Mouse (Mus musculus): ENCODE data around the gene Ip6k3. TPM values are rescaled to one million over a fixed set of nuclear protein-coding genes. Genes with fewer than 3 reads are reported as not detected.

The Ip6k3 gene
- polyA plus RNA-seq, 1 experiment = not detected

DNA sequence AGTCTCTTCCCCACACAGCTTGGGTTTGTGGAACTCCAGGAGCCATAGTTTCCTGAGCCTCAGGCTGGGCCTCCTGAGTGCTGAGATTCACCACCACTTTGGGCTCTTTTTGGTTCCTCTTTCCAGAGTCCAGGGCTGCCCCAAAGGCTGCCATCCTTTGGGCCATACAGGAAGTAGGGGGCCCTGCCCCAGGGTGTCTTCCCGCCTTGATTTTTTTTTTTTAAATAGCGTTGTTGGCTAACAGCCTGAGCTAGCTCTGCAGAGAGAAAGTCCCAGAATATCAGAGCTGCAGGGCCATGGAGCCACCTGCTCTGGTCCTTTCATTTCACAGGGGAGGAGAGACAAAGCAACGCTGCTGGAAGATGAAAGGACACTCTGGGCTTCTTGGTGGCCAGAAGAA lies 6.1 kb upstream of the Ip6k3 start:
- no peak for TF ChIP-seq POLR2A (IDR thresholded peaks at IDR 0.05; ENCODE audit: low read depth, low read length)
- no peak for TF ChIP-seq CTCF (IDR thresholded peaks at IDR 0.05; ENCODE audit: borderline replicate concordance, insufficient read depth, low read length)
- no peaks in the 10 kb centered on the region for H3K4me1 ChIP-seq (ENCODE audit: control insufficient read depth, insufficient read depth, low read length)
- H3K27ac ChIP-seq (ENCODE audit: insufficient read depth, low read length) = no peak overlapping the region
- H3K4me3 ChIP-seq (ENCODE audit: insufficient read depth, low read length) = no peak overlapping the region

DNA sequence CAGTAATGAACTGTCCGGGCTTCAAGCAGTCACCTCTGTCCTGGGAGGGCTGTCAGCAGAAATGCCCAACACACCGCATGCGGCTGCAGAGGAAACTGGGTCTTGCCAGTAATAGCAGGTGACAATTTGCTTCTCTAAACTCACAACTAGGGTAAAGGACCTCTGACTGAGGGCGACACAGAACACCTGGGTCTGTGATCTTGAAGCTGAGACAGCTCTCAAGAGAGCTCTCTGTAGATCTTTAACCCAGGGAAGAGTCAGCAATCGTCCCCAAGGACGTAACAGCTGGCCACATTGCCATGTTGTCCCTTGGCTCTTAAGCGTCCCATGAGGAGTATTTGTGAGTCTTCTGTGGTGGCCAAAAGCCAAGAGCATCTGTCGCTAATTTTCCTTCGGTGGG lies 4.9 kb upstream of the Ip6k3 start:
- Histone ChIP-seq H3K4me1 (ENCODE audit: control insufficient read depth, insufficient read depth, low read length) (no peaks in the 10 kb centered on the region), H3K4me3 (ENCODE audit: insufficient read depth, low read length) (no peak overlapping the region), H3K27ac (ENCODE audit: insufficient read depth, low read length) (no peak overlapping the region)
- no peak for TF ChIP-seq CTCF (IDR thresholded peaks at IDR 0.05; ENCODE audit: borderline replicate concordance, insufficient read depth, low read length)
- TF ChIP-seq POLR2A (IDR thresholded peaks at IDR 0.05; ENCODE audit: low read depth, low read length) = no peak

- H3K4me3 ChIP-seq (ENCODE audit: insufficient read depth, low read length) = no peak overlapping the region
- TF ChIP-seq POLR2A (IDR thresholded peaks at IDR 0.05; ENCODE audit: low read depth, low read length) = no peak
- TF ChIP-seq CTCF (IDR thresholded peaks at IDR 0.05; ENCODE audit: borderline replicate concordance, insufficient read depth, low read length) = no peak
- H3K4me1 ChIP-seq (ENCODE audit: control insufficient read depth, insufficient read depth, low read length) = no peaks in the 10 kb centered on the region
- H3K27ac ChIP-seq (ENCODE audit: insufficient read depth, low read length) = no peak overlapping the region
Measured at GRCm38 (mm10) chr17:27171121-27171520, 3.5 kb upstream of the Ip6k3 start.

- no peaks in the 10 kb centered on the region for H3K4me1 ChIP-seq (ENCODE audit: control insufficient read depth, insufficient read depth, low read length)
Measured at GRCm38 (mm10) chr17:27169952-27170695, 2.5 kb upstream of the Ip6k3 start.

GRCm38 (mm10) chr17:27168569-27168968 lies 974 bp upstream of the Ip6k3 start:
- no peak for TF ChIP-seq CTCF (IDR thresholded peaks at IDR 0.05; ENCODE audit: borderline replicate concordance, insufficient read depth, low read length)
- TF ChIP-seq POLR2A (IDR thresholded peaks at IDR 0.05; ENCODE audit: low read depth, low read length) = no peak
- no peaks in the 10 kb centered on the region for H3K4me1 ChIP-seq (ENCODE audit: control insufficient read depth, insufficient read depth, low read length)
- no peak overlapping the region for H3K4me3 ChIP-seq (ENCODE audit: insufficient read depth, low read length)
- H3K27ac ChIP-seq (ENCODE audit: insufficient read depth, low read length) = no peak overlapping the region

More at GRCm38 (mm10) chr17:27169952-27170695, 2.5 kb upstream of the Ip6k3 start:
- no peak for TF ChIP-seq POLR2A (IDR thresholded peaks at IDR 0.05; ENCODE audit: low read depth, low read length)
- TF ChIP-seq CTCF (IDR thresholded peaks at IDR 0.05; ENCODE audit: borderline replicate concordance, insufficient read depth, low read length) = no peak
- Histone ChIP-seq H3K27ac (ENCODE audit: insufficient read depth, low read length) (no peak overlapping the region), H3K4me3 (ENCODE audit: insufficient read depth, low read length) (no peak overlapping the region)

GRCm38 (mm10) chr17:27166901-27167300 lies 694 bp downstream of the Ip6k3 start:
- TF ChIP-seq POLR2A (IDR thresholded peaks at IDR 0.05; ENCODE audit: low read depth, low read length) = no peak
- no peak for TF ChIP-seq CTCF (IDR thresholded peaks at IDR 0.05; ENCODE audit: borderline replicate concordance, insufficient read depth, low read length)
- Histone ChIP-seq H3K27ac (ENCODE audit: insufficient read depth, low read length) (no peak overlapping the region), H3K4me3 (ENCODE audit: insufficient read depth, low read length) (no peak overlapping the region), H3K4me1 (ENCODE audit: control insufficient read depth, insufficient read depth, low read length) (no peaks in the 10 kb centered on the region)

- Histone ChIP-seq H3K4me1 (ENCODE audit: control insufficient read depth, insufficient read depth, low read length) (no peaks in the 10 kb centered on the region), H3K27ac (ENCODE audit: insufficient read depth, low read length) (no peak overlapping the region), H3K4me3 (ENCODE audit: insufficient read depth, low read length) (no peak overlapping the region)
- TF ChIP-seq POLR2A (IDR thresholded peaks at IDR 0.05; ENCODE audit: low read depth, low read length) (no peak), CTCF (IDR thresholded peaks at IDR 0.05; ENCODE audit: borderline replicate concordance, insufficient read depth, low read length) (peak; percentile 59; the same call in 1 of the 2 replicates)
Measured at GRCm38 (mm10) chr17:27165054-27165773, 2.4 kb downstream of the Ip6k3 start.

- Histone ChIP-seq H3K27ac (ENCODE audit: insufficient read depth, low read length) (no peak overlapping the region), H3K4me1 (ENCODE audit: control insufficient read depth, insufficient read depth, low read length) (no peaks in the 10 kb centered on the region), H3K4me3 (ENCODE audit: insufficient read depth, low read length) (no peak overlapping the region)
- no peak for TF ChIP-seq CTCF (IDR thresholded peaks at IDR 0.05; ENCODE audit: borderline replicate concordance, insufficient read depth, low read length)
- no peak for TF ChIP-seq POLR2A (IDR thresholded peaks at IDR 0.05; ENCODE audit: low read depth, low read length)
Measured at GRCm38 (mm10) chr17:27160905-27161304, 6.7 kb downstream of the Ip6k3 start.

GRCm38 (mm10) chr17:27159169-27159568 lies 8.4 kb downstream of the Ip6k3 start:
- no peak overlapping the region for H3K4me3 ChIP-seq (ENCODE audit: insufficient read depth, low read length)
- TF ChIP-seq CTCF (IDR thresholded peaks at IDR 0.05; ENCODE audit: borderline replicate concordance, insufficient read depth, low read length) (no peak), POLR2A (IDR thresholded peaks at IDR 0.05; ENCODE audit: low read depth, low read length) (no peak)
- H3K27ac ChIP-seq (ENCODE audit: insufficient read depth, low read length) = no peak overlapping the region
- H3K4me1 ChIP-seq (ENCODE audit: control insufficient read depth, insufficient read depth, low read length) = no peaks in the 10 kb centered on the region

DNA sequence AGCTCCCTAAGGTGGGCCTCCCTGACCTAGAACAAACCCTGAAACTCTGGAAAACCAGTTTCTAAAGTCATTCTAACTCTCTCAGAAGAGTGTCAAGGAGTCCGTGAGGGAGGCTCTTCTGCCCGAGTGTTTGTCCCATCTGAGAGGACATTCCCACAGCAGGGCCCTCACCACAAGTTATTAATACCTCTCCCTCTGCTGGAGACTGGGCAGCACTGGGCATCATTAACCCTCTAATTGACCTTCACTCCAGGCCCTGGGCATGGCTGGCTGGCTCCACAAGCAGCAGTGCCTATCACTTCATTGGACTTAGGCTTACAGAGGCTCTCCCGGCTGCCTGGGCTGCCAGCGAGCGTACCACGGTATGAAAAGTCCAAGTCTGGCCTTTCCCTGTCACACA lies 9.2 kb downstream of the Ip6k3 start:
- no peak overlapping the region for H3K4me3 ChIP-seq (ENCODE audit: insufficient read depth, low read length)
- H3K27ac ChIP-seq (ENCODE audit: insufficient read depth, low read length) = no peak overlapping the region
- H3K4me1 ChIP-seq (ENCODE audit: control insufficient read depth, insufficient read depth, low read length) = peaks cover 6% of the 10 kb centered on the region
- no peak for TF ChIP-seq POLR2A (IDR thresholded peaks at IDR 0.05; ENCODE audit: low read depth, low read length)
